Mouse (Mus musculus) kidney, adult 2 months (tissue): ENCODE data around the gene Fam187b.

Experiments used
- CTCF ChIP-seq: fragments of 200-500 bp; conservative IDR thresholded peaks from 2 replicates; pipeline ENCODE4 v1.5.1; 2011; ENCODE audit warnings: low read depth, mild to moderate bottlenecking, control low read depth, low read length, moderate library complexity, mixed read lengths; ENCODE audit not compliant: insufficient read depth, insufficient read length
- POLR2A ChIP-seq: fragments of 200-500 bp; IDR thresholded peaks from one replicate; pipeline ENCODE4 v1.6.1; 2011; ENCODE audit warnings: low read depth, low read length, control low read depth

DNA sequence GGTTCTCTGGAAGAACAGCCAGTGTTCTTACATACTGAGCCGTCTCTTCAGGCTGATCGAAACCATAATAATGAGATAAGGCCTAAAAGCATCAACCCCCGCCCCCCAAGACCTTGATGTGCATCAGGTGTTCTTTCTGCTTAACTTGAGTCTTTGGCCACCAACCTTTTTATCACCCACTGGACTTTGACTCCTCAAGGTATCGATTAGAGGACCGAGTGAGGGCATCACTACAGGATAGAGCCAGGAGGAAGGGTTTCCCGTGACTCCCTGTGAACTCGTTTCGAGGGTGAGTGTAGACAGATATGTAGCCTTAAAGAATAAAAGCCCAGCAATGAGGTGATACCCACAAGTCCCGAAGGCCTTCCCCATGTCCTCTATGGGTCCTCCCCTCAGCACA lies 11.8 kb downstream of the Fam187b start:
- TF ChIP-seq CTCF, result no peak
- TF ChIP-seq POLR2A, result no peak
